Mouse (Mus musculus): ENCODE measurements around the gene Clic4.

Gene Clic4

DNA sequence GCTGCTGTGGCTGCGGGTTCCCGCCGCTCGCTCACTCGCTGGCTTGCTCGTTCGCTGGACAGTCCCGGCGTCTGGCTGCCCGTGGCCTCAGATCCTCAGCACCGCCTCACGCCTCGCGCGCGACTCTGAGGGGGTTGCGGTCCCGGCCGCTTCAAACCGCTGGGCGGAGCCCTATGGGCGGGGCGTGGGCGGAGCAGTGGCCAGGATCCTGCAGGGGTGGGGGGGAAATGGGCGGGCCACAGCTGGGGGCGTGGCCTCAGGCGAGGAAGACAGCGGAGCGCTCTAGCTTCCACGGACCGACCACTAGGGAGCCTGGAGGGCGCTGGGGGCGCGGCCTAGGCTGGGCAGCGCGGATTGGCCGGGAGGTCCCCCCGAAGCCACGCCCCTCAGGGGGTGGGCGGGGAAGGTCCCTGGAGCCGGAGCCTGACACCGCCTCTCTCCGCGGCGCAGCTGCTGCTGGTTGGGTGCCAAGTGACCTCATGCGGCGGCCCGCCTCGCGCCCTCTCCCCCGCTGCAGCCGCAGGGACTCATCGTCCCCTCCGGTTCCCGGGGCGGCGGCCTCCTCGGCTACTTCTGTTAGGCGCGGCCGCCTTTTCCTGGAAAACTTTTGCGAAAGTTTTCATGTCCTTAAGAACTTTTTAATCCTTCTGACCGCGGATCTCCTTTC is at the start of gene Clic4:
Gene Clic4 (minus strand): TSS at position 175 of the 667 bp plus-strand sequence.
- peak; percentile 99 for DNase-seq (ENCODE audit: low read depth, low spot score)

DNA sequence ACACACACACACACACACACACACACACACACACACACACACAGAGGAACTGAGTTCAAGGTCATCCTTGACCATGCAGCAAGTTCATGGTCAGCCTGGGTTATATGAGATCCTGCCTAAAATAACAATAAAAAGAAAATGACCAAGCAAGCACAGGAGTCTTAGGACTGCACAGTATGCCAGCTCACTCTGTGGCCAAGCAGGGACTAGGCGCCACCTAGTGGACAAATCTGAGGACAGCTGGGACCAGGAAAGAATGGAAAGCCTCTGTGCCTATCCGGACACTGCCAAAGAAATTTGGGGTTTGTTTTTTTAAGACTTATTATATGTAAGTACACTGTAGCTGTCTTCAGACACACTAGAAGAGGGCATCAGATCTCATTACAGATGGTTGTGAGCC is 45.4 kb upstream of the Clic4 start:
- peak; percentile 72 for DNase-seq (ENCODE audit: low read depth, low spot score)

DNA sequence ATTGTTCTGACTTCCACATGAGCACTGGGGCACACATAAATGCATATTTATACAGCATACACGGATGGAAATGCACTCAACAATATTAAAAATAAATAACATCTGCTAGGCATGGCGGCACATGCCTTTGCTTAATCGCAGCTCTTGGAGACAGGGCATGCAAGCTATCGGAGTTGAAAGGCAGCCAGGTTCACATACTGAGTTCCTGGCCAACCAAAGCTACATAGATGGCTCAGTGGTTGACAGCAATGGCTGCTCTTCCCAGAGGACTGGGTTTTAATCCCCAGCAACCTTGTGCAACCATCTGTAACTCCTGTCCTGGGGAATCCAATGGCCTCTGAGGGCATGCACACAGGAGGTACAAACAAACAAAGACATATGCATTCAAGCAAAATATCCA is 44.9 kb upstream of the Clic4 start:
- no peak for DNase-seq (ENCODE audit: low read depth, low spot score)

DNA sequence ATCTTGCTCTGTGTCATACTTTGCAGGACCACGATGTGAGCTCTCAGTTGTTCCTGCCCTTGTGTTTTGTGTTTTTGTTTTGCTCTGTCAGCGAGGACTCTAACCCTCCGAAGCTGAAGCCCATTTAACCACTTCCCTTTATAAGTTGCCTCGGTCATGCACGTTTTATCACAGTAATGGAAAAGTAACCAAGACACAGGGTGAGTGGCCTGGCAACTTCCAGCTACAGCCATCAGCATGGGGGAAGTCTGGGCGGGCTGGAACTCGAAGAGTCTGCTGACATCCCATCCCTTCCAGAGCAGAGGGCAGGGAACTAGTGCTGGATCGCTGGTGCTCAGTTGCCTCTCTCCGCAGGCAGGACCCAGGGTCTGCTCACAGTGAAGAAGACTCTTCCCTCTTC is 42.7 kb upstream of the Clic4 start:
- no peak for DNase-seq (ENCODE audit: low read depth, low spot score)

DNA sequence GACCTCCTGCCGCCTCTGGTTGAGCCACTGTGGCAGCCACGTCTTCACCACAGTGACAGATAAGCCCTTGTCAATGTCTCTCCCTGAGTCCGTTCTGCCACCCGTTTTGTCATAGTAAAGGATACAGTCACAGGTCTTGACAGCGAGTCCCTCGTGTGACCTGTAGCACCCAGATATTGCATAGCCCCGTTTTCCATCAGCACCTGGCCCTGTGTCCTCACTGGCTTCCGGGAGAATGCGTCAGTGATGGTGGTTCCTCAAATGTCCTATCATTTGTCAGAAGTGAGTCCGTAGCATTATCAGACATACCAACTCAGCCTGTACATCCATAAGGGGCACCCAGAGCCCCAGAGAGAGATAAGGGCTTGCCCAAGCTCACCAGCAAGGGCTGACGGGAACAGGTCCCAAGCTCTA is 41.8 kb upstream of the Clic4 start:
- peak; percentile 60 for DNase-seq (ENCODE audit: low read depth, low spot score)

DNA sequence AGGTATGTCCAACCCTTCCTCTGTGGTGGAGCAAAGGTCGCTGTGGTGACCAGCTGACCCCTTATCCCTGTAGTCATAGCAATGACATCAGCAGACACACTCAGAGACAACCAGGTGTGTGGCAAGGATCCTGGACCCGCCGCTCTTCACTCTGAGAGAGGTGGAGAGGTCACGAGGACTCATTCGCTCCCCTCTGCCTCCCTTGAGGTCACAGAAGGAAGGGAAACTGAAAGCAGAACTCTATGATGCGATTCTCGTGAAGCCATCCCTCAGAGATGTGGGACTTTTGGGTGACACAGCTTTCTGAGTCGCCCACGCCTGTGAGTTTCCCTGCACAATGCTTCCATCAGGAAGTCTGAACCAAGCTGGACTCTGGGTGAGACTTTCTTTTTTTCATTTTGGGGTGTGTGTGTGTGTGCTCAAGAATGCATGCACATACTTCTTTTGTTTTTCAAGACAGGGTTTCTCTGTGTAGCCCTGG is 41.2 kb upstream of the Clic4 start:
- no peak for DNase-seq (ENCODE audit: low read depth, low spot score)

DNA sequence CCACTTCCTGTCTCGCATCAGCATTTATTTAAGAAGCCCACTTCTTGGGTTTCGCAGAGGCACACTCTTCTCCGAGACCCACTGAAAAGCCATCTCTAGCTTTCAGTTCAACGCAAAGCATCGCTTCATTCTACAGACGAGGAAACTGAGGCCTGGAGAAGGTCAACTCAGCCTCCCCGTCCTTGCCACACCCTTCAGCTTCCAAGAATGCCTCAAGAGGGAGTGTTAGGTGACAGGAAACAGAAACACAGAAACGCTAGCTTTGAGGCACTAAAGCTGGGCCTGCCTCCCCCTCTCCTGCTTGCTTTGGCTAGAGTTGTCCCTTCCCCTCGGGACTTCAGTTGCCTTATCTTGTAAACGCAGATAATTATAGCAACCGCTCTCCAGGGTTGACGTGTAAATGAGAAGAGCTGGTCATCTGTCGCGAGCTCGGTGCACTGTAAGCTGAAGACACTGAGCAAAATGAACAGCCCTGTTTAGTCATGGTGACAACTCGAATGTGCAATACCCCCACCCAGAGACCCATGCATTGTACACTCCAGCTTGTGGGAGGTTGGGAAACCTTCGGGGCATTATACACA is 40.6 kb upstream of the Clic4 start:
- no peak for DNase-seq (ENCODE audit: low read depth, low spot score)

DNA sequence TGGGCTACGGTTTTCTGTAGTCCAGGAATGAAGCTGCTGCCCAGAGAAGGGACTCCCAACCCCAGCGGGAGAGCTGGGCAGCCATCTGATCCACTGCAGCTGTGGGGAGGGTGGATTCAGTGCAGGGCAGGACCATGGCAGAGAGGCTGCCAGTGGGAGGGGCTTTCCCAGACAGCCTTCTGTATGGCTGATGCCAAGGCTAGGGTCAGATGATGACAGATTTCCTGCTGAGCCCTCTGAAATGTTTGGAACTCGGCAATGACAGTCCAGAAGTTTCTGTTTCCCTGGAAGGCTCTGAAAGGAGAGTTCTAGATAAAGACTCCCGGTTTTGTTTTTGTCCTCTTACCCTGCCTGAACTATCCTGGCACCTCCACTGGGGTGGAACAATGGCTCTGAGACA is 40.1 kb upstream of the Clic4 start:
- no peak for DNase-seq (ENCODE audit: low read depth, low spot score)

DNA sequence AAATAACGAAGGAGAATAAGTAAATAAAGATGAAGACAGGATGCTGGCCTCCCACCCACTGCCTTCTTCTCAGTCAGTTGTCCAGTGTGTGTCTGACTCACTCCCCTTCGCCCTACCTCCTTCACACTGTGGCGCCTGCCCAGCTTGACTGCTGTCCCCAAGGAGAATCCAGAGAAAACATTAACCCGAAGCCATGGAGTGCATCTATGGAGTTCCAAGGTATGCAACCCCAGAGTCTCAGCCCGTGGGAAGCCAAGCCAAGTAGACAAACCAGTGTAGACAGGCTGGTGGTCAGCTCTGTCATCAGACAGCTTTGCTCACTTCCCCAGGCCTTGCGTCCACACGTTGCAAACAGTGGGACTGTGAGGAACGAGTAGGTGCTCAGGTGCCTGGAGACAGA is 37.8 kb upstream of the Clic4 start:
- no peak for DNase-seq (ENCODE audit: low read depth, low spot score)

DNA sequence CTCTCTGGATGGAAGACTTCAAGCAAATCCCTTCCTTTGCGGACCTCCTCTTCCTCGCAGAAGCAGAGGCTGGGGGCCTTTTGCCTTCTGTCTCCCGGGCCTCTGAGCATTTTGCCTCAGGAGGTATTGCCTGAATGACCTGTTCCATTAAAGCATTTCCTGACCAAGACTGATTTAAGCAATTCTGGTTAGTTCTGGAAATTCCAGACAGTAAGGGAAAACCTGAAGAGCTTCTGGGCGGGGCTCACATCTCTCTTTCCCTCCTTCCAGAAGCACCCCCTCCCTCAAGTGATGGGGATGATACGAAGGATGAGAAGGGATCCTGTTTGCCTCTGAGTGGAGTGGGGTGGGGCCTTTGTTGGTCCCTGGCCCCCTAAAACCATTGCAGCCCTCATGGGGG is 37.1 kb upstream of the Clic4 start:
- no peak for DNase-seq (ENCODE audit: low read depth, low spot score)

DNA sequence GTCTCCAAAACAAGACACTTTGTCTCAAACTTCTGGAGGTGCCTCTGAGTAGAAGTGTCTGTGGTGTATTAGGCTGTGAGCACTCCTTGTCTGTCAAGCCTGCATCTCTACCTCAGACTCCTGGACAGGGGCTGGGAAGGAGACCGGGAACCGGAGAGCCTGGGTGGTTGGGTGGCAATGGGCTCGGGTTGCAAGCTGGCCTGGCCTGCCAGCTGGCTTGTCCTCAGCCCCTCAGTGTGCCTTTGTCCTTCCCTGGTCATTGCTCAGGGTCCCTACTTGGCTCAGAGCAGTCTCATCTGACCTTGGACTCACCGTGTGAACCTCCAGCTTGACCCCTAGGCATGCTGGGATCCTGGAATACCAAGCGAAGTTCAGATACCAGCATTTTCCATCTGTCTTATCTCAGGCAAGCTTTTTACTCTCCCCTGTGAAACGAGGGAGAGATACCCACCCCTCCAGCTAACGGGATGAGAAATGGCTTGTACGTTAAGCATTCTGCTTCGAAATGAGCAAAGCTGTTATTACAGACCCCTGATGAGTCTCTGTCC is 36.6 kb upstream of the Clic4 start:
- DNase-seq (ENCODE audit: low read depth, low spot score): no peak

DNA sequence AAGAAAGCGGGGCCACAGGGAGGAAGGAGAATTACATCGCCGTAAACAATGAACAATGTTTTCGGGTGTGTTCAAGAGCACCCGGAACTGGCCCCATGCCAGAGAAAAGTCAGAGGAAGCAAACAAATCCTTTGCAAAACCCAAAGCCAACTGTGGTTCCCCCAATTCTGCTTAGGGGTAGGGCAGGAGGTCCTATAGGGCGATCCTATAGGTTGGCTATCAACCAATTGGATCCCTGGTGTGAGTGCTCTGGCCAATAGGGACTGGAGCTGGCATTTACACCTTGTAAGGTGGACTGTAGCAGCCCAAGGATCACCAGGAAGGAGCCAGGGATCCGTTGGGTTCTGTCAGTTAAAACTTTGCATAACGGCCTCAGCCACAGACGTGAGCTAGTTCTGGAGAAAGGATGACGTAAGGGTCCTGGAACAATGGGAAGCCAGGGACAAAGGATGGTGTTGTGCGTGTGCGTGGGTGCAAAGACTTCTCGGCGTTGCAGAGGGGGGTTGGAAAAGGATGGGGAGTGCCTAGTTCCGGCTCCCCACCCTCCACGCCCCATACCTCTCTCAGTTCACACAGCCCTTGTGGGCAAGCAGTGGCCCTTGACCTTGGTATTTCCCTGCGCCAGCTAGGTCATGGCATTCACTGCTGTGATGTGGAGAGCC is 34.5 kb upstream of the Clic4 start:
- DNase-seq (ENCODE audit: low read depth, low spot score): no peak

DNA sequence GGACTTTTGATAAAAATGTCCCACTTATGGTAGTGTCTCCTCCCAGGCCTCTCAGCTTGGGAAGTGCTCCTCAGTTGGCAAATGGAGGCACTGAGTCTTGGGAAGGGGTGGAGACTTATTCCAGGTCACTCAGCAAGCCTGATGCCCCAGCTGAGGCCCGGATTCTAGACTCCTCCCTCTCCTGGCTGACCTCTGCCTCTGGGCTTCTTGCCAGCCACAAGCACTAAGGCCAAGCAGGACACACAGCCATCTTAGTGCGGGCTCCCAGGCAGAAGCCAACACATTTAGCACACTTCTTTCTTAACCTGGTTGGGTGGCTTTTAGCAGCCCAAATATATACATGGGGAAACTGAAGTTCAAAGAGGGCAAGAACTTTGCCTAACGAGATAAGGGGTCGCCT is 33.9 kb upstream of the Clic4 start:
- DNase-seq (ENCODE audit: low read depth, low spot score): no peak

DNA sequence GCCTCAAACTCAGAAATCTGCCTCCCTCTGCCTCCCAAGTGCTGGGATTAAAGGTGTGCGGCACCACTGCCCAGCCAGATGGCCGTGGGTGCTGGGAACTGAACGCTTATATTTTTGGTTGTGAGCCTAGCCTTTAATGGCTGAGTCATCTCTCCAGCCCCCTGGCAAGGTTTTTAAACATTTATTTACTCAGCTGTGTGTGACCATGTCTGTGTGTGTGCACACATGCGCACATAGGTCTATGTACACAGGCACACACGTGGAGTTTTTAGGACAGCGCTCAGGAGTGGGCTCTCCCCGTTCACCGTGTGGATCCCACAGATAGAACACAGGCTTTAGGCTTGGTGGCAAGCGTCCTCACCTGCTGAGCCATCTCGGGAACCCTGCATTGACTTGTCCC is 29.6 kb upstream of the Clic4 start:
- DNase-seq (ENCODE audit: low read depth, low spot score): no peak

DNA sequence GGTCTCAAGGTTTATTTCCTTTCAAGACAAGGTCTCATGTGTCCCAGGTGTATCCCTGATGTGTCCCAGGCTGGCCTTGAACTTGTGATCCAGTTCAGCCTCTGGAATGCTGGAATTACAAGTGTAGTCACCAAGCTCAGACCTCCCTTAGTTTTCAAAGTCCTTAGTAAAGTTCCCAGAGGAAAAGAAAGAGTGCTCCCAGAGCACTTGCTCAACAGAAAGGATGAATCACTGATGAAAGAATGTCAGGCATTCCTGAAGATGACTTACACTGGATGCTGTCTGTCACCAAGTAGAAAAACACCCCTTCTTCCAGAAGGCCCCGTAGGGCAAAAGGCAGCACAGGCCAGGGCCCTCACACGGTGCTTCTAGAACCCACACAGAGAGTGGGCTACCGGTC is 28.6 kb upstream of the Clic4 start:
- no peak for DNase-seq (ENCODE audit: low read depth, low spot score)

DNA sequence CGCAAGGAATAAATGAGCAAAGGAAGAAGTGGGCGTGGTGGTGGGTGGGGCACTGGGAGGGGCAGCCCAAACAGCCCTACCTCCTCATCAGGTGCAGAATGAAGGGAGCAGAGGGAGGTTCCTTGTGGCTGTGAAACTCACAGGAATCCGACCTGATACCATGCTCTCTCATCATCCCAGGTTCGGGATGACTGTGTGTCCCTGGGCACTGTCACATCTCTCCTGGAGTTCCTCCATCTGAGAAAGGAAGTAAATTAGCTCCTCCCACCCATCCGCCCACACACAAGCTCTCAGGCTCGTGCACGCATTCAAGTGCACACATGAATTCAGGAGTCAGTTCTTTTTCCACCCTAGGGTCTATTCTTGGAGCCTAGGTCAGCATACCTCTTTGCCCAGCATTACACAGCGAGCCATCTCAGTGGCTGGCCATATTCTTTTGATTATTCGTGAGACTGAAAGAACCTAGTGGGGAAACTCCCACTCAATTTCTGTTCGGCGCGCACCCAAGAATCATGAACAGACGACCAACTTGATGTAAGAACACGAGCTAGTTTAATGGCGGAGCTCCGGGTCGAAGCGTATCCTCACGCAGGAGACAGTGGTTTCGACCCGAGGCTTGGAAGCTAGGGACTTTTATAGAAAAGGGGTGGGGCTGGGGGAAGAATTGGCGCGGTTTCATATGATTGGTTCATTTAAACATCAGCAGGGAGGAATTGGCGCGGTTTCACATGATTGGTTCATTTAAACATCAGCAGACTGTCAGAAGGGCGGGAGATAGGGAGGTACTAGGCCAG is 27.8 kb upstream of the Clic4 start:
- no peak for DNase-seq (ENCODE audit: low read depth, low spot score)

DNA sequence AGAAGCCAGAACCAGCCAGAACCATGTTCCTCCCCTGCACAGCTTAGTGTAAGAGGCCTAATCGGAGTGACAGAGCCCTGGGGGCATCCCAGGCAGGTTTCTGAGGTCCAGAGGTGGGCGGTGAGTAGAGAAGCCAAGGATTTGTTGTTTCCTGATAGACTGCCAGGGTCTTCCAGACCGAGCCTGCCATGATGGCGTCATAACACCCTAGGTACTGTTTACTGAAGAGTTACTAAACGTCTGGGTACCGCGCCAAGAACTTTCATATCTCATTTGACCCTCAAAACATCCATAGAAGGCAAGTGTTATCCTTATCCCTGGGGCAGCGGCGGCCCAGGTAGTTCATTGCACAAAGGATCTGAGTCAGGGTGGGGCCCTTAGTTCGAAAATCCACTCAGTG is 26.1 kb upstream of the Clic4 start:
- DNase-seq (ENCODE audit: low read depth, low spot score): no peak

DNA sequence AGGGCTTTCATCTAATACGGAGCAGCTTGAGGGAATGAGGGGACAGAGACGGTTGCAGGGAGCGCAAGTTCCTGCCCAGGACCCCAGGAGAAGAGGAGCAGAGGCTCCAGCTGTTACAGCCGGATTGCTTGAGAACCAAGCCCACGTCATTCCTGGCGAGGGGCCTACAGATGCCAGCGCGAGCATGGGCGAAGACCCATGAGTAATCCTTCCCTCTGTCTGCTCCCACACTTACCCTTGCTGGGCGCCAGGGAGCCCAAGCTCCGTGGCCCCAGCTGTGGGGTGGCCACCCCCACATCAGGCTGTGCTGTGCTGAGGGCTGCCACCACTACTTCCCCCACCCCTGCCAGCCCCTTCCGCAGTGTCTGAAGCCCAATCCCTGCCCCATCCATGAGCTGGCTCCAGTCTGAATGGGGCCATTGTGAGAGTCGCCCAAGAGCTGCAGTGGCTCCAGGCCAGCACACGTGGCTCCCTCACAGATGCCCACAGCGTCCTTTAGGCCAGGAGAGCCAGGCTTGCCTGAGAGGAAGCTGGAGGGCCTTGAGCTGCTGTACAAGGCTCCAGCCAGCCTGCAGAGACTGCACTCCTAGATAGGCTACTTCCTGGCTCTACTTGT is 25.4 kb upstream of the Clic4 start:
- DNase-seq (ENCODE audit: low read depth, low spot score): no peak

DNA sequence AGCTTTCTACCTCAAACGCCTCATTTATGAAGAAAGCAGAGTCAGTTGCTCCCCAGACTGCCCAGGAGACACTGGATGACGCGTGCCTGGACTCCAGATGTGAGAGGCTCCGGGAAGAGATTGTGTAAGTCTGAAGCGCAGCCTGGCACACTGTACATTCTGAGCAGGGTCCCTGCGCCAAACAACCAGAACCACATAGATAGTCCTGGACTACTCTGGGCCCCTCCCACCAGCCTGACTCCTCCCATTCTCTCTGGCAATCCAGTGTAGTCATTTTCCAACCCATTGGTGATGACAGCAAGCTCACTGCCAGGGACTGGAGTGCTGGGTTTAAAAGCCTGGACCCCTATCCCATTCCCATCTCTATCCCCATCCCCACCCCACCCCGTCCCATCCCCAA is 24.5 kb upstream of the Clic4 start:
- no peak for DNase-seq (ENCODE audit: low read depth, low spot score)

DNA sequence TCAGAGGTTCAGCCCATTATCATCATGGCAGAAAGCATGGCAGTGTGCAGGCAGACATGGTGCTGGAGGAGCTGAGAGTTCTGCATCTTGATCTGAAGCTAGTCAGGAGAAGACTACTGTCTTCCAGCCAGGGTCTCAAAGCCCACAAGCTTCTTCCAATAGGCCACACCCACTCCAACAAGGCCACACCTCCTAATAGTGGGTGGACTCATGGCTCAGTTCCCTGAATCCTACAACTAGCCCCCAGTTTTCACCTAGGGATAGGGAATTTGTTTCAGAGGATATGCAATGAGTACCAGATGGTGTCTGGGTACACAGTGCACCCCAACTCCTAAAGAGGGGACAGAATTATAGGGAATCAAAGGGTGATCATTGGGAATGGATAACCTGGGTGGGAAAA is 24.0 kb upstream of the Clic4 start:
- DNase-seq (ENCODE audit: low read depth, low spot score): no peak

DNA sequence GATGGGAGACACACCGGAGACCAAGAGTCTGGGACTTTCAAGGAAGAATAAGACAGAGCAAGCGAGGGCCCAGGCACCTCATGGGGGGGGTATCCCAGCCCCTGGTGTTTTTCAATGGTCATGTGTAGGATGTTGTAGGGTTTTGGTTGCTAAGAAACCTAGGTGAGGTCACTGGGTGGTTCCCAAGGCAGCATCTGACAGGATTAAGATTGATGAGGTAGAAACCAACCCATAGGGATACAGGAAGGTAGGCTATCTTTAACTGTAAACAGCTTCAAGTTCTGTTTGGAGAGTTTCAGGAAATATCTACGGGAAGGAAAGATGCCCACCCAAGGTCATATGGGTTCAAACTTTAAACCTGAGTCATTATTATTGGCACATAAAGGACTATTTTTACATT is 21.2 kb upstream of the Clic4 start:
- DNase-seq (ENCODE audit: low read depth, low spot score): no peak

All from c-Kit-negative CD71-positive TER-119-positive erythroid progenitor cells, embryonic 14.5 days (primary cell).